Mouse (Mus musculus) liver, embryonic 14.5 days (tissue): ENCODE results near the gene Ssh2.

Experiments
- CTCF ChIP-seq: IDR thresholded peaks from 2 replicates; pipeline ENCODE4 v1.5.1; 2016; ENCODE audit warnings: antibody characterized with exemption, low read depth, control low read depth
- EP300 ChIP-seq: IDR thresholded peaks from 2 replicates; pipeline ENCODE4 v1.6.1; 2016; ENCODE audit warnings: antibody characterized with exemption, low read depth

DNA sequence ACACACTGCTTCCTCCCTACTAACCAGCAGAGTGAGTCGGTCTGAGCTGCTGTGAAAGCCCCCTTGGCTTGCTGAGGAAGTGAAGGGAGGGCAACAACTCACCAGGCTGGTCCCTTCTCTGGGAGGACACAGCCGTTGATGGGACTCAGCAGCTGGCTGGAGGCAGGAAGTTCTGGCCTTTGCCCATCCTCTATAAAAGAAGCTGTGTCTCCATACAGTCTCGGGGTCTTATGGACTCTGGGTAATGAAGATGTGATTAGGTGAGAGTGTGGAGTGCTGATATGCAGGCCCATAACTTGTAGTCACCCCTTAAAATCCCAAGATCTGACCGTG is 278.2 kb downstream of the Ssh2 start:
- TF ChIP-seq EP300 (no peak), CTCF (no peak)
